Mouse (Mus musculus) cerebellum, postnatal 14 days (tissue): ENCODE results near the gene Rpl3.
A peak's percentile ranks its signal among the peaks of the same experiment; 100 is the strongest.

Experiments
- DNase-seq, 2 experiments: peaks; one replicate each; pipeline ENCODE4 v3.0.0; 2021; ENCODE audit warnings: mixed read lengths in 2 of 2

Gene Rpl3

DNA sequence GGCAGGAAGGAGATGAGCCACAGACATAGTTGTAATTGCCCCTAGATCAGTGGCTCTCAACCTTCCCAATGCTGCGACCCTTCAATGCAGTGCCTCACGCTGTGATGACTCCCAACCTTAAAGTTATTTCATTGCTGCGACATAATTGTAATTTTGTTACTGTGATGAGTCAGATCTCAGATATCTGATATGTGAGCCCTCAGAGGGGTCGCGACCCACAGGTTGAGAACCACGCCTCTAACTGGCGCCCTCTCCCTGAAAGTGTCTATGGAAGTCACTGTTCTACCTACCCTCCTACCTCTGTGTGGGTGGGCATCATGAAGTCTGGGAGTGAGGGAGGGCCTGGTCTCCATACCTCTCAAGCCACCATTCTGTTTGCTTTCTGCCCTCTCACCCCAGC, 22.7 kb upstream of the Rpl3 start:
- DNase-seq, result no peak

DNA sequence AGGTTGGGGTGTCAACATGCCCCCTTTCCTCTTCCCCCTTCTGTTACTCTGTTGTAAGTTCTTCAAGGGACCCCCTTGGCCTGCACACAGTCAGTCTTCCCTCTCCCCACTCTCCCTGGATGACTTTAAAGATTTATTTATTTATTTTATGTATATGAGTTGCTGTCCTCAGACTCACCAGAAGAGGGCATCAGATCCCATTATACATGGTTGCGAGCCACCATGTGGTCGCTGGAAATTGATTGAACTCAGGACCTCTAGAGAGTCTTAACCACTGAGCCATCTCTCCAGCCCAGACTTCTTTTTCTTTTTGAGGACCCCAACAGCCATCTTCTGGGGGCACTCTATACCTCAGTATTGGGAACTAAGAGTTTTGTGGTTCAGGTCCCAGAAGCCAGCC, 20.8 kb upstream of the Rpl3 start:
- no peak for DNase-seq

DNA sequence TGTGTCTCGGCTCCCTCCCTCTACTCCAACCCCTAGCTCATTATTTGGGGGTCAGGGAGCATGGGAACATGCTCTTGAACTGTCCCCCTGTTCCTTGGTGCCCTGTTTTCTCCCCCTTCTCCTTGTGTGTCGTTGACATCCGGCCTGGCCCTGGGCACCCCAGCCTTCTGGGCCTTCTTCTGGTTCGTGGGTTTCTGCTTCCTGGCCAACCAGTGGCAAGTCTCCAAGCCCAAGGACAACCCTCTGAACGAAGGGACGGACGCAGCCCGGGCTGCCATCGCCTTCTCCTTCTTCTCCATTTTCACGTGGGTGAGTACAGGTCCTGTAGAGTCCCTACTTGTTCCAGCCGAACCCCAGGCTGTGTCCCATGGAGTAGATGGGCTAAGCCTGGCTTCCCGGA, 19.8 kb upstream of the Rpl3 start:
- DNase-seq, result no peak

DNA sequence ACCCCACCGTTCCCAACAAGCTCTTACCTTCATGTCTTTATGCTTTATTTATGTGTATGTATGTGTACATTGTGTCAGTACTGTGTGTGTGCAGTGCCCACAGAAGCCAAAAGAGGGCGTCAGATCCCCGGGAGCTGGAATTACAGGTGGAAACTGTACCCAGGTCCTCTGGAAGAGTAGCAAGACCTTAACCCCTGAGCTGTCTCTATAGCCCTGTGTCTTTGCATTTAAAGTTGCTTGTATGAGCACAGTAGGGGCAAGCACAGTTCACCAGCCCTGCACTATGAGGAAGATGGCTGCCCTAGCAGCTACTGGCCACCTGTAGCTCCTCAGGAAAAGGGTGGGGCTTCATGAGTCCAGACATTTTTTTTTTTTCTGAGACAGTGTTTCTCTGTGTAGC, 15.9 kb upstream of the Rpl3 start:
- DNase-seq, result peak in 1 of 2 experiments; percentile 51

DNA sequence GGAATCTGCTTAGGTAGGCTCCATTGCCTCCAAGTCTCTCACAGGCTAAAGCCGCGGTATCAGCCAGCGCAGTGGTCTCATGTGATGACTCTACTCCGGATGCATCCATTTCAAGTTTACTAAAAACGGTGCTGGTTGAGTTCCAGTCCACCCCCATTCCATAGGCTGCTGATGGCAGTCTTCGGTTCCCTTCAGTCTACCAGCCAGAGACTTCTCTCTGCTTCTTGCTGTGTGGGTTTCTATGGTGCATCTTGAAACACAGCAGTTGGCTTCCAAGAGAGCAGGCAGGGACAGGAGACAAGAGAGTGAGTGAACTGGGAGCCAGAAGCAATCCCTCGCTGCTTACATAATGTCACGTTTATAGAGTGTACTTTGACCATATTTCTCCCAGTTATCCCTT, 15.5 kb upstream of the Rpl3 start:
- no peak for DNase-seq

DNA sequence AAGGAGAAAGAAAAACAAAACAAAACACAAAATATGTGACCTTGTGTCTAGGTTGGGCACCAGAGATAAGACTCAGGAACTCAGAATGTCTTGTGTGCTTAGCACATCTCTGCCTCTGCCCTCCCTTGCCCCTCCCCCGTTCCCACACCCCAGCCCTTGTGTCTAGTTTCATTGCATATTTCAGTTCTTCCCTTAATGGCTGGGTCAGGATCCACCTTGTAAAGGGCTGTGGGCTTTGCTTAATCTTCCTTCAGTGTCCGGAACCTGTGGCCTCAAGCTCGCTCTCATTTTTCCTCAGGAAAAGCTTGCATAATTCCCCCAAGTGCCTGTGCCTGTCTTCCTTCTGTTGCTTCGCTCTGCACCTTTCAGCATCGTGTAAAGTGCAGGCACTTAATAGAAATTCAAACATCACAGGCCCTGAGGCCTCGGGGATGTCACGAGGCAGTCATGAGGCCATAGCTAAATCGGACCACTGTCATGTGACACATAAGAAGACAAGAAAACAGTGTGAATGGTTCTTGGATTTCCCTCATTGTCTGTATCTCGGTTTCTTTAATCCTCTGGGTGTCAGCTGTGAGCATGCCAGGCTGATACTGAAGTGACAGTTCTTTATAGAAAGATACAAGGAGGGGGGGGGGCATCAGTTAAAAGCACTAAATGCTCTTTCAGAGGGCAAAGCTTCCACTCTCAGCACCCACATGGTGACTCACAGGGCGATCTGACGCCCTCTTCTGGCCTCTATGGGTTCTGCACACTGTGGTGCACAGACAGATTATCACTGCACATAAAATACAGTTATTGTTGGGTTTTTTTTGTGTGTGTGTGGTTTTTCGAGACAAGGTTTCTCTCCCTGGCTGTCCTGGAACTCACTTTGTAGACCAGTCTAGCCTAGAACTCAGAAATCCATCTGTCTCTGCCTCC, 14.1 kb upstream of the Rpl3 start:
- DNase-seq, result peak in 1 of 2 experiments; percentile 58

DNA sequence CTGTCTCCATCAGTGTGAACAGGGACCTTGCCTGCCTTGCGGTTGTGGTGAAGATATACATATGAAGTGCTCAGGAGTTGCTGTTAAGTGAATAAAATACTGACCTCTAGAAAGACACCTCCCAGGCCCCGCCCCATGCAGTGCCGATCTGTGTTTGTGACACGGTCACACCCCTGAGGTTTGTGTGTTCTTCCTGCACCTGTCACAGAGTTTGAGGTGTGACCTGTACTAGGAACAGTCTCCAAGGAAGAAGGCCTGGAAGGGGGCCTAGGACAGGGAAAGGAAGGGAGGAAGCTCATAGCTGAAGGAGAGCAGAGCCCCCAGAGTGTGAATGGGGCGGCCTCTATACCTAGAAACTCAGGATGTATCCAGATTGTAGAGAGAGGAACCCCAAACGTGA, 10.8 kb upstream of the Rpl3 start:
- no peak for DNase-seq

DNA sequence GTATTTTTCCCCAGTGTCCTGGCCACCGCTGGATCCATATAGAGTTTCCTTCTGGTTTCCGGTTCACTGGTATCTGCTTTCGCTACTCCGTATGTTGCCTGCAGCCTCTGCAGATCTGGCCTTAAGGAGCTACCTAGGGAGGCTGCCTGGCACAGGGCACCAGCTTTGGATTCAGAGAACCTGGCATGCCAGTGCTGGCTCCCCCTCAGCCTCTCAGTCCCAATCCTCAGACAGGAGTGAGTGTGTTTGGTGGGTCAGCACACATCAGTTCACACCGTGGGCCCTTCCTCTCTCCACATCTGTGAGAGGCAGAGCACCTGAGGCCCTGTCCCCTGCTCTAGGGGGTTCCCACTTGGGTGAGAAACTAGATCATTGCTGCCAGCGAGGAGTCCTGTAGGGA, 9.8 kb upstream of the Rpl3 start:
- peak; percentile 61 to 66 for DNase-seq

DNA sequence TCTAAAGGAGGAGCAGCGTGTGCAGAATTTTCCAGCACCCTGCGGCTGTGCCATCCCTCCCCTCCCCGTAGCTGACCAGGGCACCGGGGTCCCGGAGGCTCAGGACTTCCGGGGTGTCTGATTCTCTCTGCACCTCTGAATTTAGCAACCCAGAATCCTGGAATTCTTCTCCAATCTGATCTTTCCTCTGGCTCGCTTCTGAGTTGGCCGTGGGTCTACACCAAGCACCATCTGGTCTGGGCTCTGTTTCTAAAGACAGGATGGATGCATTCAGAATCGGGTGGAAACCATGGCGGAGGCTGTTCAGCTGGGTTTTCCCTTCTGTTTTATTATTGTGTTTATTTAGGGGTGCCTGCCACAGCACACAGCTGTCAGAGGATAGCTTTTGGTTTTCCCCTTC, 9.2 kb upstream of the Rpl3 start:
- DNase-seq, result peak; percentile 77 to 84

DNA sequence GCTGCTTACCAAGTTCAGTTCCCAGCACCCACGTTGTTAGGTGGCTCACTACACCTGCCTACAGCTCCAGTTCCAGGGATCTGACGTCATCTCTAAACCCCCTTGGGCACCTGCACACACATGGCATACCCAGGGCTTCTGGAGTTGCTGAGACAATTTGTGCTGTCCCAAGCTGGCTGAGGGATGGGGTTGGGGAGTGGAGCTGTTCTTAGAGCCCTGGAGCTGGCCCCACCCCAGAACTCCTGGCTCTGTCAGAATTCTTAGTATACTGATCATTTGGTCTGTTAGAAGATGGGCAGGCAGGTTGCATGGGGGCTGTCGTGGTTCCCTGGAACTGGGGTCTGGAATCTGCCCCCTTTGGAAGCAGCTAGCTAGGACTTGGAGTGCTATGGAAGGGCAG, 8.5 kb upstream of the Rpl3 start:
- DNase-seq, result no peak

DNA sequence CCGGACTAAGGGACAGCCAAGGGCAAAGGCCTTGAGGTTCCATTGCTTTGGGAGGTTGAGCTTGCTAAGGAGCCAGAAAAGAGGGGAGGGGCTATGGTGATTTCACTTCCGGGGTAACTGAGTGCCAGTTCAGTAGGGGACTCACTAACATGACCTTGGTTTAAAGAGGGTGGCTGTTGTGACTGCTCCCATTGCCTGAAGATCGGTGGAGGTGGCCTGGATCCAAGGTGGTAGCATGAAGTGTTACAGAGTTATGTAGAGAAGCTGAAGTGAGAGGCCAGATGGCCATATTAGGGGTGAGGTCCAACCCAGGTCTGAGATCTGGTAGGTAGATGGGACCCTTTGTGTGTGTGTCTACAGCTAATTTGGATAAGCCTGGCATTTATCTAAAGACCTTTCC, 7.8 kb upstream of the Rpl3 start:
- DNase-seq, result peak in 1 of 2 experiments; percentile 54

DNA sequence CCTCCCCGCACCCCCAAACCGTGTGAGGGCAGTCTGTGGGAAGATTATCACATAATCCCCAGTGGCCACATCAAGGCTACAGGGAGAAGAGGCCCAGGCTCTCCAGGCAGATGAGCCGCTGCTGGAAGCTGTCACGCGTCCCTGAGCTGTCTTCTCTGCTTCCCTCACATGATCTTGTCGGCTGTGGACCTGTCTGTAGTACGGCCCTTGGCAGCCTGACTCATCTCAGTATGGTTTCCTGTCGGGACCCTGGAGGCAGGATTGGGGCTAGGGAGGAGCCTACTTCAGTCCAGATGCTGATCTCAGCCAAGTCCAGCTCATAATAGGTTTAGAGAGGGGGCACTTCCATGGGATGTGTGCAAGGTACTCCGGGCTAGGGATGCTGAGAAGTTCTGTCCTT, 7.1 kb upstream of the Rpl3 start:
- DNase-seq, result peak in 1 of 2 experiments; percentile 51

DNA sequence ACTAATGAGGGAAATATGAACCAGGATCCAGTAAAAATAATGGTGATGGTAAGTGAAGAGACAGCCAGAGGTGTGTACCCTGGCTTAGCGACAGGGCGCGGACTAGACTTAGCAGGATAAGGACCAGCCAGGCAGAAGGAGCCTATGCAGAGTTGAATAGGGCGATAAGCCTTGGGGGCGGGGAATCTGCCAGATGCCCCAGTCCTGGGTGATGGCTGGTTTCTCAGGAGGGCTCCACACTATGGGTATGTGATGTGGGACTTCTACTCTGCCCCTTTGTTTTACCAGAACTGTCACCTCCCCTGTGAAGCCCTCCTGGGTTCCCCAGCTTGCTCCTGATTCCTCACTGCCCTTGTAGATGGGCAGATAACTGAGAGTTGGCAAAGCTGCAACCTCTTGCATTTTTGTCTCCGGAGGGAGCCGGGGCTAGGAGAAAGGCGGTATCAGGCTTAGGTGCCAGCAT, 6.4 kb upstream of the Rpl3 start:
- peak in 1 of 2 experiments; percentile 45 for DNase-seq

DNA sequence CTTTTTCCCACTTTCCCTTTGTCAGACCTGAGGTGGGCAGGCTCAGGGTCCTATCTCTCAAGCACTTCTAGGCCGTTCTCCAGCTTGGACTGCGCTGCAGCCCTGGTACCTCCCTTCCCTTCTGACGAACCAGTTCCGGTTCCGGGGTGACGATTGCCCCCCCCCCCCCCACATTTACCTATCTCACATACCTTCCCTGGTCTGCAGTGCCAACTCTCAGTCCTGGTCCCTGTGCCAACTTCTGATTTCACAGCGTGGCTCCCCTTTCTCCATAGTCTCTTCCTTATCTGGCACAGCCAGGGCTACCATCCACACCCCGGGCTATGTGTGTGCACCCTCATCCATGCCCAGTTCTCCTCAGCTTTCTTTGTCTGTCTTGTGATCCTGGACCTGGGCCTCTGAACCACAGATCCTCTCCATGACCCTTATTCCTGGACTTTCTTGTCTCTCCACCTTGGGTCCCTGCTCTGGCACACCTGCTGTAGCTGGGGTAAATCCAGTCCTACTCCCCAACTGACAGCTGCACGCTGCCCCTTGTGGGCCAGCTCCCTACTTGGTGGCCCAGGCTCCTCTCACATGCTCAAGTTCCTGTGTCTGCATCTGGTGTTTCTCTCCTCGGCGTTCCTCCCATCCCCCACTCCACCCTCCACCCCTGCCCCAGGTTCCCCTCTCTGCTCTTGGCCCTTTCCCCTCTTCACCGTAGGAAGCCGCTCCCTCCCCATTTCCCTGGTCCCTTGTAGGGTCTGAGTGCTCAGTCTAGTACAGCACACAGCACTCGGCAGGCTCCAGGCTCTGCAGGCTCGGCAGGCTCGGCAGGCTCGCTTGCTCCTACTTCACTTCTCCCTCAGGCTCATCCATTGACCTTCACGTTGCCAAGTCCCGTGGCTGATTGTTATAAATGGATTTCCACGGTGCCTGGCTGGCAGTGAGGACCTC, 5.5 kb upstream of the Rpl3 start:
- peak; percentile 60 to 63 for DNase-seq

DNA sequence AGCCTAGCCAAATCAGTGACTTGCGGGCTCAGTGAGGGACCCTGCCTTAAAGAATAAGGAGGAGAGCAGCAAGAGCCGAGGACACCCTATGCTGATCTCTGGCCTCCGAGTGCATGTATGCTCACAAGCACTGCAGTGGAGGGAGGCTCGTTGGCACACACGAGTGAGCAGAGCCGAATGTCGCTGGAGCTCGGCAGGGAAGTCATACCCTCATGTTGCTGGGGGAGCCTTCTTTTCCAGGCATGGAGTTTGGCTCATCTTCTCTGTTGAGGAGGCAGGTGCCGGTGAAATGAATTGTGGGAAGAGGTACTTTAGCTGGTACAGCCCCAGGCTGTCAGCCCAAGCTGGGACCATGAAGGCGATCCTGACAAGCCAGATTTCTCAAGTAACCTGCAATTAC, 4.7 kb upstream of the Rpl3 start:
- DNase-seq, result peak in 1 of 2 experiments; percentile 60

DNA sequence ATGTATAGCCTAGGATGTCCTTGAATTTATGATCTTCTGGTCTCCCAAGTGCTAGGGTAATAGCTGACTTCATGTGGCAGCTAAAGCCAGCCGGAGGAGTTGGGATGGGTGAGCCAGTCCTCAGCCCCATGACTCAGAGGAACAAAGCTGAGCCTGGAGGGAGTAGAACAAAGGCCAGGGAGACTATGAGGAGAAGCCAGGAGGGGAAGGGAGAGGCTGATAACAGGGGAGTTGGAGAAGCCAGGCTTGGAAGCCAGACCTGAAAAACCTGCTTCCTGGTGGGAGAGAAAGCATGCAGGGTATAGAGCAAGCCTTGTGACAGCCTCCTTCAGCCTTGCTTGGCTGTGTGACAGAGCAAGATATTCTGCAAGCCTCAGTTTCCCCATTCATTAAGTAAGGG, 3.9 kb upstream of the Rpl3 start:
- no peak for DNase-seq

DNA sequence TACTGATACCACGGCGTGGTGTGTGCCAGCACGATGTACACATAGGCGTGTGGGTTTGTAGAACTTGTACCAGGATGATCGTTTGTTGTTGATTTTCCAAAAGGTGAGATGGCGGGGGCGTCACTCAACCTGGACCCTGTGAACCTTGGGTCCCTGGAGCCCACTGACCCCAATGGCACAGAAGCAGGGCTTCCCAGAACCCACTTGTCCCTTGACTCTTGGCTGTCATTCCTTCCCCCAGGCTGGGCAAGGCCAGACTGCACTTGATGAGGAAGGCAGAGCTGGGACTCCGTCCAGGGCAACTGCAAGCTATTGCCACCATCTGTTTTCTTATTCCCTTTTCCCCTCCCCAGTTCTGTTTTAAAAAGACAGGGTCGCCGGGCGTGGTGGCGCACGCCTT, 2.5 kb upstream of the Rpl3 start:
- DNase-seq, result peak; percentile 86 to 92

DNA sequence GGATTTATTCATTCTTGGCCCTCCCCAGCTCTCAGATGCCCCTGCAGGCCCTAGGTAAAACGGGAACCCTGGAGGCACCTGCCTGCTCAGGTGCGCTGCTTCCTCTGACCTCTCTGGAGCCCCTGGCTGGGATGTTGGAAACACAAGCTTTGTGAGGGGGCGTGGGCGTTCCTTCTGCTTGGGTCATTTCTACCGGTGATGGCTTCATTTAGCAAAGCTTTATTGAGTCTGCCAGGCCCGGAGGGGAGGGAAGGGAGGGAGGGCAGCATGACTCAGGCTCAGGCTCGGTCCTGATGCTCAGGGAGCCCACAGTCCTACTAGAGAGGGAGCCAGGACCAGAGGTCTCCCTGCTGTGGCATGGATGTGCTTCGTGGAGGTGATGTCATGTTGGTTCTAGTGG, 931 bp upstream of the Rpl3 start:
- peak; percentile 87 for DNase-seq

DNA sequence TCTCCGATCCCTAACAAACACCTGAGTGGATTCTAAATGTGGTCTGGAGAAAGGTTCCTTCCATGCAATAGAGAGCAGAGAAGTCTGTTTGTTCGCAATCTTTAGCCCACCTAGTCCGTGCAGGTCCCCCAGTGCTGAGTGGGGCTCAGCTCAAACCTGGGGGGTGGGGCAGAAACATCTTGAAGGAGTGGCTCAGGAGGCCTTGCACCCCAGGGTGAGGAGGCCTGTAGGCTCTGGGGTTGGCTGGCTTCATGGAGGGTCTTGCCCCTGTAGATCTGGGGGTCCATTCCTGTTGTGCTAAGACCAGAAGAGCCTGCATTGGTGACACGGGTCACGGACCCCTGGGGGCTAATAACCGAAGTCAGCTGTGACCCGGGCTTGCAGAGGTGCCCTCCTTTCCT, 373 bp upstream of the Rpl3 start:
- DNase-seq, result peak; percentile 60 to 66

DNA sequence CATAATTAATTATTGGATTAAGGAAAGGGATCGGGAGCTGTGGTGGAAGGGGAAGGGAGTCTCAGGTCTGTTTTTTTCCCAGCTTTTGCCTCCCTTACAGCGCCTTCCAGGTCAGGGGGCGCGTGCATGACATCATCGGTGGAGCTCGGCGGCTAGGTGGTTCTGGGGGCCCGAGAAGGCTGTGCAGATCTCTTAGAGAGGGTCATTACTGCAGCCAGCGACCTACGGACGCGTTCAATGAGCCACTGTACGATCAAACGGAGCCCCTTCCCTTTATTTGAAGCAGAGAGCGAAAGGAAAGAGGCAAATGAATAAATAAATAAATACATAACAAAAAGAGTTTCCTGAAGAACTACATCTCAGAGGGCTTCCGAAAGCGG, 937 bp downstream of the Rpl3 start:
- peak; percentile 65 to 67 for DNase-seq

DNA sequence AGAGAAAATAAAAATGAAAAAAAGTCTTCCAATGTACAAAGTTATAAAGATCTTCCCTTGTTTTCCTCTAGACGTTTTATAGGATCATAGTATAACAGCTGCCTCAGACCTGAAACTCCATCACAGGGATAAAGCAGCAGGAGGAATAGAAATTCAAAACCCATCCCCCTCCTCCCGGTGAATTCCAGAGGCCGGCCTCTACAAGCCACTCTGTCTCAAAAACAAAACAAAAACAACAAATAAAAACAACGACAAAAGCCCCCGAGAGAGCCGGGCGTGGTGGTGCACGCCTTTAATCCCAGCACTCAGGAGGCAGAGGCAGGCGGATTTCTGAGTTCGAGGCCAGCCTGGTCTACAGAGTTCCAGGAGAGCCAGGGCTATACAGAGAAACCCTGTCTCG, 1.5 kb downstream of the Rpl3 start:
- DNase-seq, result no peak

DNA sequence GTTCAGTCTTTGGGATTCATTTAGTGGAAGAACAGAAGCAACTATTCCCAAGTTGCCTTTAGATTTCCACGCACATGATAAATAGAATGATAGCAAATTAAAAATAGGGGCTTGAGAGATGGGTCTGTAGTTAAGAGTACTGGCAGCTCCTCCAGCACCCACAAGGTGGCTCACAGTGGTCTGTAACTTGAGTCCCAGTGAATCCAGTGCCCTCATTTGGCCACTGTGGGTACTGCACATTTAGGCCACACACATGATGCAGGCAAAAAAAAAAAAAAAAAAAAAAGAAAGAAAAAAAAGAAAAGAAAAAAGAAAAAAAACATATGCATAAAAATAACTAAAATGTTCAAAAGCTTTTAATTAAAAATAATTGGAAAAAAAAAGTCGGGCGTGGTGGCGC, 3.0 kb downstream of the Rpl3 start:
- peak; percentile 97 to 98 for DNase-seq

DNA sequence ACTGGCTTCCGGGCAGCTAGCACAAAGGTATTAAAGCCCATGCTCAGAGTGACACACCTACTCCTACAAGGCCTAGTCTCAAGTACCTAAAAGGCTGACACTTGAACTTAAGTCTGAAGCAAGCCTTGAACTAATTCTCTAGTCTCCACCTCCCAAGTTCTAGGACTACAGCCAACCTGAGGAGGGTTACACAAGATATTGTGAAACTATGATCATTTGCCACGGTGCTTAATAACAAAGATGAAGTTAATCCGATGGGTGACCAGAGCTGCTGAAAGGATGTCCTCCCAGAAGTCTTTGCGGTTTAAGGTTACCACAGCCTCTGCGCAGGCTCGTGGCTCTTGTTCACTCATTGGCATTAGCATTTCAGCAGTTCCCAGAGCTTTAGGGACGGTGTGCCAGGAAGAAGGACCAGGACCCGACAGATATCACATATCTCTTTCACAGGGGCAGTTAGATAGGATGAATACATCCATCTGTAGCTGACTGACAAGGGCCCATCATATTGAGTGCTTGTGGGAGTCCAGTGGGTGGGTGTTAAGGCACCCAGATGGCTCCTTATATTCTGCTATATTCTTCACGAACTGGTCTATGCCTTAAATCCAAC, 4.2 kb downstream of the Rpl3 start:
- no peak for DNase-seq
